Mouse (Mus musculus): ENCODE measurements at regions not wholly inside any gene's neighbourhood (a gene's known extent, or its start where the extent isn't known, plus 50 kb on each side); places are given as distances from the start of the nearest gene placed in this dataset.

DNA sequence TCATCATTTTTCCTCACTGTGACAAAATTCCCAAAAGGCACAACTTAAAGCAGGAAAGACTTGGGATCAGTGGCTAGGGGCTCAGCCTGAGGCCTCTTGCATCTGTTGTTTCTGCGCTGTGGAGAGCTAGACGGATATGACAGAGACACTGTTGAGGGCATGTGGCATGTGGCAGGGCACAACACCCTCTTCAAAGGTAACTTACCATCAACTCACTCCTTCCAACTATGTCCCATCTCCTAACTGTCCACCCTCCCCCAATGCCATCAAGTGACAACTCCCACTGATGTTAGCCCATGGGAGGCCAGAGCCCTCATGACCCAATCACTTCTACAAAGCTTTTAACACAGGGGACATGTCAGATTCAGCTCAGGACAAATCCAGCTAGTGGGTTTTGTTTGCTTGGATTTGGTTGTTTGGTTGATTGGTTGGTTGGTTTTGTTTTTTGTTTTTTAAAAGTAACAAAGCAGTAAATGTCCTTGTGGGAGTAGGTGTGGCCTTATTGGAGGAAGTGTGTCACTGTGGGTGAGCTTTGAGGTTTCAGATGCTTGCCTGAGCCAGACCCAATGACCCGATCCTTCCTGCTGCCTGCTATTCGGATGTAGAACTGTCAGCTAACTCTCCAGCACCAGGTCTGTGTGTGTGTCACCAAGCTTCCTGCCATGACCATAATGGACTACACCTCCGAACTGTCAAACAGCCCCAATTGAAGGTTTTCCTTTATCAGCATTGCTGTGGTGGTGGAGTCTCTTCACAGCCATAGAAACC, 53.2 kb upstream of the Lef1 start:
- no peak for DNase-seq (ENCODE audit: low spot score in 2 of 2)

DNA sequence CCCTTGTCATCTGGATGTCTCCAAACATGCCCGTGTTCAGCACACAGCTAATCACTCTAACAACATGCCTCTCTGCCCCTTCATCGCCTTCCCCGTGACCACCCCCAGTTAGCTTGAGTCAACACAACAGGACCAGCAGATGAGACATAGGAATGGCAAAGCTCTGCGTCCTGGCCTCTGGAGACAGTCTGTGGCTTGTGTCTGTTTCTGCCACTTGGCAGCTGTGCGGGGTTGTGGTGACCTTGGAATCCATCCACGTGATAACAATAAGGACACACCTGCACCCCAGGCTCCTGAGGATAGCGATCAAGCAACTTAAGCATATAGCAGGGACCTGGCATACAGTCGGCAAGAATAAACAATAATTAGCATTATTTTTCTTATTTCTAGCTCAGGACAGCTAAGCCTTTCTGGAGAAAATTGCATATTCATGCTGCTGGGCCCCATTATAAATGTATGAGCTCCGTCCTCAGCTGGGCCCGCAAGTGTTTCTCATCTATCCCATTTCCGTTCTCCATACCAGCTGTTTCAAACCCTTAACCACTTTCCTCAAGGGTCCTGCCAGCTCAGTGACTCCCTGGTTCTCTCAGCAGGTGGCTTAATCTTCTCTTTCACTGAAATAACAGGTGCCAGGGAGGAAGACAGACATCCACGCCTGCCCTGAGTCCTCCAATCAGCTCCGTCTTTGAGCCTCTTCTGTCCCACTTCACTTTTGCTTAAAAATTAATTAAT, 55.9 kb upstream of the Lef1 start:
- no peak for DNase-seq (ENCODE audit: low spot score in 2 of 2)

DNA sequence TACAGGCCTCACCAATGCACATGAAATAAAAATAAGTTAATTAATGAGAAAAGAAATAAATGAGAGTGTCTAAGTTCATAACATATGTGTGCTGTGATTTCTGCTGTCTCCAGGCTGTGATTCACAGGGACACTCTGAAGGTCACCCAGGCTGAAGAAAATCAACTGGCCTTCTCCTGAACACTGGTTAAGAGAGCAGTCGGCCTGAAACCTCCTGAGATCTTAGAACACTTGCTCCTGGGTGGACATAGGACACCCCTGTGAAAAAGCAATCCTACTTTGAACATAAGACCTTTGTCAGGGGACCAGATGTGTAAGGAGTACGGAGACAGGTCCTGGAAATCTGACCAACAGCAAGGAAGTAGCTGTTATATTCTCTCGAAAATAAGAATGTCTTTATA, 62.6 kb upstream of the Lef1 start:
- DNase-seq (ENCODE audit: low spot score in 2 of 2) = no peak

DNA sequence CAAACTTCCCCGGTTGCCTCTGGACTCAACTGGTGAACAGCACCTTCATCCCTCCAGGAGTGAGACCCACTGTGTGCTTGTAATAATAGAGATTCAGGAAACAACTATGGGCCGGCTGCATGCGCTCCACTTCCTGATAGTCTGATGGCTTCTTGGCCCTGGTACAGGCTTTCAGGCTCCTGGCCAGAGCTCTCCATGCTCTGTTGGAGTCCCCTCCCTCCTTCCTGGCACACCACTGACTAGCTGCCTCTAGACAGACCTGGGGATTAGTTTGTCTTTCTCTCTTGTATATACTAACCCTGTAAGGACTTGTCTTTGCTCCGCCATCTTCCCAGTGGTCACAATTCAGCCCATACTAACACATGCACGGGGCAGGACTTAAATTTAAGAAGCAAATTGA, 63.9 kb upstream of the Lef1 start:
- DNase-seq (ENCODE audit: low spot score in 2 of 2) = peak in 1 of 2 experiments; percentile 11

DNA sequence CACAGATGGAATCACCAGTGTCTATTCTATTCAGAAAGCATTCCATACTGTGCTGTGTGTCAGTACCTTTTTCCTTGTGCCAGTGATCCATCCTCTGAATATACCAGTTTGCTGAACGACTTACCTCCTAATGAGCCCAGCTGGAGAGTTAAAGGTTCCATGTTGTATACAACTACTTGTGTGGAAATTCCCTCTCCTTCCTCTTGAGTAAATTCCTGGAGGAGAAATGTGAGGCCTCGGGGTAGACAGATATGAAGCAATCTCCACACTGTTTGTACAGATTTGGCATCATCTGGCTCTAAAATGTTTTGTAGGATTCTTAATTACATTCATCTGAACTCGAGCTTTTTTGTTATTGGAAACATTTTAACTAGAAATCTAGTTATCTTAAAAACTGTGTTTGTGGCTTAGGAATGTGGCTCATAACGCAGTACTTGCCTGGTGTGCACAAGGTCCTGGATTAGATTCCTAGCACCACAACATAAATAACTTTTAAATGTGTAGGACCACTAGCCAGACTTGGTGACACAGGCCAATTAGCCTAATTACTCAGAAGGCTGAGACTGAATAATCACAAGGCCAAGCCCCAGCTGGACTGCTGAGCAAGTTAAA, 70.0 kb upstream of the Lef1 start:
- DNase-seq (ENCODE audit: low spot score in 2 of 2) = no peak

DNA sequence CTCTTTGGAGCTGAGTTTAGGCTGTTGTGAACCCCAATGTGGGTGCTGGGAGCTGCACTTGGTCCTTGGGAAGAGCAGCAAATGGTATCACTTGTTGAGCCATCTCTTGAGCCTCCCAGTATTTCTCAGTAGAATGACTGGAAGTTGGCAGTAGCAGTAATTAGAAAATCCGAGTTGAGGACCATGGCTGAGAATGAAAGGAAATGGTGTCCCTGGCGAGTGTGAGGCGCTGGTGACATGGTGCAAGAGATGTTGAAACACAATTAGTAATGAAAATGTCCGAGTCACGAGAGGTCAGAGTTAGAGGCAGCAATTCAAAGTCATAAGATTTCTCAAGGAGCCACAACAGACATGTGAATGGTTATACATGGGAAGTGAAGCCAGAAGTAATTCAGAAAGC, 73.2 kb upstream of the Lef1 start:
- no peak for DNase-seq (ENCODE audit: low spot score in 2 of 2)

DNA sequence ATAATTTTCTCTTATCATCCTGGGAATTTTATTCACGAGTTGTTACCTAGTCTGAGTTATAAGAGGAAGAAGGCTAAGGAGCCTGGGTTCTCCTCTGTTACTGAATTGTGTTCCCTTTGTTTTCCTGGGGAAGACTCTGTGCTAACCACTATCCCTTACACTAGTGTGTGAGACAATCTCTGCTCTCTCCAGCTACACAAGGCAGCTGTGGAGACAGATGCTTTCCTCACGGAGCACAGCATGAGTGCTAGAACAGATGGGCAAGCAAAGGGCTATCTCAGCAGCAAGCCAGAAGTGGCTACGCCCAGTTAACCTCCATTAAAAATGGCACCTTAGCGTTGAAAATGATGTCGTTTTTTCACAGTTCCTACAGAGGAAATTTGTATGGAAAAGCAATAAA, 75.5 kb upstream of the Lef1 start:
- no peak for DNase-seq (ENCODE audit: low spot score in 2 of 2)

DNA sequence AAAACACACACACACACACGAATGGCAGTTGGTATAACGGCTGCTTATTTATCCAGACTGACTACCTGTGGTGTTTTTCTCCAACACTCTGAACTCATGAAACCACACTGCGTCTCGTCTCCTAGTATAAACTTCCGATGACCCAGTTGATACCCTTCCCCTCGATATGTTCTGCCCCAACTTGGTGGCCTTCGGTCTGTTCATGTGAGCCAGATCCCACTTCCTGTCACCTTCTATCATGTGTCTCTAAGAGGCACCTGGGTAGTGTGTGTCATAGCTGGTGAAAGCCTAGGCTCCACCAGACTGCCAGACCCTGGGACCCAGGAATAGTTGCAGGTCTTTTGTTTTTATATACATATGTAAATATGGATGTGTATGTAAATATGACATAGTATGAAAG, 83.9 kb upstream of the Lef1 start:
- no peak for DNase-seq (ENCODE audit: low spot score in 2 of 2)

DNA sequence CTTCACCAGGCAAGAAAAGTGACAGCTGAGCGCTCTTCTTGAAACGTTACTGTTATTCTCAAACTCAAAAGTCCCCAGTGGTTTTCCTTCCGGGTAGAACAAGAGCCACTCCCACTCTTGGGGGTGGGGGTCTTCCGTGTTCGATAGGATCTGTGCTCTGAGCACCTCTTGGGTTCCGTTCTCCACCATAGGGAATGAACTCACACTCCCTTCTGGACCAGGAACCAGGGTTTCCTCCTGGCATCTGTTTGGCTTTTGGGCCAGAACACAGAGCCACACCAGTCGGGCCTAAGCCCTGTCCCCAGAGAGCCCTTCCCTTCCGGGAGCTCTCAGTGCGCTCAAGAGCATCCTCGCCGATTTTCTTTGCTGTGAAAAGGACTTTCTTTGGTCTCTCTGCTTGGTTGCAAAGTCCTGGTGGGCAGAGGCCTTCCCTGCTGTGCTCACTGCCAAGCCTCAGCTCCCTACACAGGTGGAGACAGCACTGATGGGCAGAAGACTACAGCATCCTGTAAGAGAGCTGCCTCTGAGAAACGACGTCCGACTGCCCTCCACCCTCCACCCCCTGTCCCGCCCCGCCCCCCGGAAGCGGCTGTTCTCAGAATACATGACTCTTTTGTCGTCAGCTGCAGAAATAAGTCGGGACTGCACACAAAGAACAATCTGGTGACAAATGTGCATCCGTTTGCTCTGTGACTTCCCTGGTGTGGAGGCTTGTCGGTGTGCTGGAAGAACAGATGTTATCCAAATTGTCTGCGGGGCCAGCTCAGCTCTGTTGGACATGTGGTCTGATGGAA, 90.9 kb upstream of the Lef1 start:
- DNase-seq (ENCODE audit: low spot score in 2 of 2) = no peak

DNA sequence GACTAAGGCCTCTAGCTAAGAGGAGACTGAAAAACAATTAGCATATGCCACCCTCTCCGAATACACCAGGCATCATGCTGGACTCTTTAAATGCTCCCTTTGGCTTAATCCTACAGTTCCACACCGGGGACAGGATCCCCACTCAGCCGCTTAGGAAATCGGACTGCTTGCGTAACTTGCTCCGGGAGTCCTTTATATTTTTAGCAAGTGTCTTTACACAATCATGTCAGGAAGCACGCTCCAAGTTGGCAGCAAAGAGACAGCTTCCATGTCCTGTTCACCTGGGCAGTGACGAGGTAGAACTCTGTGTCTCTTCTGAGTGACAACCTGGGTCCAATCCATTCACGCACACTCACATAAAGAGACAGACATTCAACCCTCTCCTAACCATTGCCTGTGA, 92.4 kb upstream of the Lef1 start:
- DNase-seq (ENCODE audit: low spot score in 2 of 2) = peak in 1 of 2 experiments; percentile 55

DNA sequence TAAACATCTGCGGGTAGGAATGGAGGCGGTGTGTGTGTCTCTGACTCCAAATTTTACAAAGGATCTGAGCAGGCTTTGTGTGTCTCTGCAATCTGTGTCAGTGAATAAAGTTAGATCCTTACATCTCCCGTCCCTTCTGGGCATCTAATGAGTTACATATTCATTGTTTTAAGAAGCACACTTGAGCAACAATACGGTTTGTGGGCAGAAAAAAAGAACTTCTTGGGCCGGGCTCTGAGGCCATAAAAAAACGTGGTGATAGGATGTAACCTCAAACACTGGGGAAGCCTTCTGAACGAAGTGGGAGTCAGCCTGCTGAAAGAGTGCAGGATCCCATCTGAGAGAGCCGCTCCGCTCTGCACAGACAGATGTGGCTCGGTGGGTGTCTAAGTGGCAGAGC, 94.2 kb upstream of the Lef1 start:
- no peak for DNase-seq (ENCODE audit: low spot score in 2 of 2)

DNA sequence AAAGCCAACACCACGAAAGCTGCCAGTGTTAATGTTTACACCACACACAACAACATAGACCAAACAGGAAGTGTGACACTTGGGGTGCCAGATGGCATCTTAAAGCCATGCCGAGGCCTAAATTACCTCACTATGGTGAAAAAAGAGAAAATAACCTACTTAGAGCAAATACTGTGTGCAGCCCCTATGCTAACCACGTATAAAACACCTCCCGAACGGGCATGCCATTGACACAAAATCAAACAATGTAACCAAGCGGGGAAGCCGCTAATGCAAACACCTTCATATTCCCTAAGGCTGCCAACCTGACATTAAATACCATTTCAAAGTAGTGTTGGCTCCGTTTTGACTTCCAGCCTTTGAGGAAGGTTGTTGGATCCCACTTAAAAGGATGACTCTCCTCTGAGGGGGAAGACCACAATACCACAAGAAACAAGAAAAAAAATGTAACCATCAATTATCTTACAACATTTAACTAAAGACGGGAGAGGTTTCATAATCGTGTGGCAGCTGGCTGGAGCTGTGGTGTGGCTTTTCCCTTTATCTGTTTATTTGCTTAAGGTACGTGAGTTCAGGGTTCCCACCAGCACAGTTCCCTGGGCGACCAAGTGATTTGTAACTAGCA, 96.1 kb upstream of the Lef1 start:
- no peak for DNase-seq (ENCODE audit: low spot score in 2 of 2)

DNA sequence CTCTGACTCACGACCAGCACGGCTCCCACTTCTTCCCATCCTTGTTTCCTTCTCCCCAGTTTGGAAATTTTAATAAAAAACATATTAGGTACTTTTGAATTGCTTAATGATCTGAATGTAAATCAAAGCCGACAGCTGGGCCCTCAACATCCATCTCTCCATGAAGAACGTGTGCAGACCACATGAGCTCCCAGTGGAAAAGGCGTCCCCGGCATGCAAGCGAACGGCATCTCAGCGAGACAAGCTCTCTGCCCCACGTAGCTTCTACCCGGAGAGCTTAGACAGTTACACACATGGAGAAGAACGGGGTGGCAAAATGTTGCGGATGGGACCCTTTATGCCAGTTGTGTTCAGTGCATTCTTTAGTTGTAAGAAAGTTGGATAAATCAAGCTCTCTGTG, 109.6 kb upstream of the Lef1 start:
- DNase-seq (ENCODE audit: low spot score in 2 of 2) = no peak

DNA sequence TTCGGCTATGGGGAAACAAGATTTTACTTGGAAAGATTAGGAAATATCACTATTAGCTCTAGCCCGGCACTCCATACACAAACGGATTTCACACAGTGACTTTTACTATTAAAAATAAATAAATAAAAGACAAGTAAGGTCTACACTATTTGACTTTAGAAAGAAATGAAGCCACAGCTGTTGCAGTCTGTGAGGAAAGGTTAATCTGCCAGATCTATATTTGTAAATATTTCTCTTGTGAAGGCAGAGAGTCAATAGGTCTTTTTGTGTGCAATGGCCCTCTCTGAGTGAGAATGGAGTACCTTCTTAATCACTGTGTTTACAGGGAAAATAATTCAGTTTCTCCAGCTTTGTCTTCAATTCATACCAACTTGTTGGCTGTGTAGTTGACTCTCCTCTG, 110.0 kb upstream of the Lef1 start:
- DNase-seq (ENCODE audit: low spot score in 2 of 2) = no peak

DNA sequence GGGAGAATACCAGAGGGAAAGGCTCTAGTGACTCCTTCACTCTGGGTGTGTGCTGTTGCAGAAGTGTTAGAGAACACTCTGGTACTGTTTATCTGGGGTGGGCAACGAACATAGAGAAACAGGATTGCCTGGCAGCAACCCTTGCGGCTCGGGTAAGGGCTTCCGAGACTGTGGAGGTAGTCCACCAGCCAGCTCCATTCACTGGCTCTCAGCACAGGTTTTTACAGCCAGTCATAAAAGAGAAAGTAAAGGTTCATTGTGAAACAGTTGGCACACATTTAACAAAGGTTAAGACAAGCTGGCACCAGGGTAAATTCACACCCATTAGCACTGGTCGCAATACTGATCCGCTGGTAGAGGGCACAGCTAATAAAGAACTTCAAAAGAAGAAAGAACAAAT, 110.5 kb upstream of the Lef1 start:
- no peak for DNase-seq (ENCODE audit: low spot score in 2 of 2)

DNA sequence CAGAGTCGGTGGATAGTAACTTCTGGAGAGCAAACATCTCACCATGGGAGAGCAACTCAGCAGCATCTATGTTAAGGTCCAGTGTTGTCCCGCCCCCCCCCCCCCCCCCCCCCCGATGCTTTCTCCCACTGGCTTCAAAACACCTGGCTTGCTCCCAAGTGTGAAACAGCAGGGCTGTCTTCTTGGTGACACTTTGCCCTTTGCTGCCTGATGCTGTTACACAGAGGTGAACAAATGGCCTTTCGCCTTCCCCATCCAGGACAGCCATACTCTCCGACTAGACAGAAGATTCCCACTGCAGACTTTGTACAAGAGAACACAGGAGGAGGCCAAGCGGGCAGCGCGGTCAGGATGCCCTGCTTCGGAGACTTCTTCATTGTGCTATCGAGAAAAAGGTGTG, 111.8 kb upstream of the Lef1 start:
- DNase-seq (ENCODE audit: low spot score in 2 of 2) = no peak

DNA sequence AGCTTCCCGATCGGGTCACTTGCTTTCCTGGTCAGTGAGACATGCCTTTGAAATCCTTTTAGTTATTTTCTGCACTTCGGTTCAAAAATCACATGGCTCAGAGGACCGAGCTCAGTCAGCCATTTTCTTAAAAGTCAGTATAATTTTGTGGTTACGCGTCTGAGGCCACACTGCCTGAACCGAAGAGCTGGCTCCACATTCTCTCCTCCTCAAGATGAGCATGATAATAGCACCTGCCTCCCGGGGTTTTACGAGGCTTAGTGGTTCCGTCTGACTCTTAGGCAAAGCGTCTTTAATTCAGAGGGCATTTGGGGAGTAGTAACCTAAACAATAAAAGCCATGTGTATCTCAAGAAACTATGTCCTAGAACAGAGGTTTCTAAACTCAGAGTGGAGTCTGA, 113.5 kb upstream of the Lef1 start:
- DNase-seq (ENCODE audit: low spot score in 2 of 2) = no peak

DNA sequence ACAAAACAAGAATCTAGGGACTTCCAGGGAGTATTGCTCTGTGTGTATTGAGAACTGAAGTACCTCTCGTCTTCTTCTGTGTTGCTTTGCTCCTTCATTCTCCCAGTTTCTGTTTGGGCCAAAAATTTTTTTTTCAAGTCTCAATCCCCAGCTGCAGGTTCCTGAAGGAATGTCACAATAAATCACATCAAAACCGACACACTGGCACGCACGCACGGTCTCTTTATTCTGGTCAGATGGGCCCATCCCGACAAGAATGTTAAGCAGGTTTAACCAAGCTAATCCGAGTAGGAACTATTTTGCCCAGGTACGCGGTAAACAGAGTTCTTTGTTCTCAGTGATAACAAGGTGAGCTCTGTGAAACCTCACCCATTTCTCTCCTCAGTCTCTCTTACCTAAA, 118.3 kb upstream of the Lef1 start:
- DNase-seq (ENCODE audit: low spot score in 2 of 2) = no peak

DNA sequence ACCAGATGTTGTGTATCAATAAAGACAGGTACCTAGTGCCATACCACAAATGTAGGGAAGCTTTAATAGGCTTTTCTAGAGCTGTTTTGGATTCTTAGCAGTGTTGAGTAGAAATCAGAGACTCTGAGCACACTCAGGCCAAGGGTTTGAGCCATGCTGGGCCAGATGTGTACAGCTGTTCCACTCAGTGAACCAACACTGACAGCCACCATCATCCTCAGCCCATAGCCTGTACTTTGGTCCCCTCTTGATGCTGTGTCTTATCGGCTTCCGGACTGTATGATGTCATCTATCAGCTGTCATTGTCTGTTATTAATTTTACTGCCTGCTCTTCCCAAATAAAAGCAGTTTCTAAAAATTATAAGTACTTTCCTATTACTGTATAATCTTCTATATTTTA, 123.6 kb upstream of the Lef1 start:
- no peak for DNase-seq (ENCODE audit: low spot score in 2 of 2)

DNA sequence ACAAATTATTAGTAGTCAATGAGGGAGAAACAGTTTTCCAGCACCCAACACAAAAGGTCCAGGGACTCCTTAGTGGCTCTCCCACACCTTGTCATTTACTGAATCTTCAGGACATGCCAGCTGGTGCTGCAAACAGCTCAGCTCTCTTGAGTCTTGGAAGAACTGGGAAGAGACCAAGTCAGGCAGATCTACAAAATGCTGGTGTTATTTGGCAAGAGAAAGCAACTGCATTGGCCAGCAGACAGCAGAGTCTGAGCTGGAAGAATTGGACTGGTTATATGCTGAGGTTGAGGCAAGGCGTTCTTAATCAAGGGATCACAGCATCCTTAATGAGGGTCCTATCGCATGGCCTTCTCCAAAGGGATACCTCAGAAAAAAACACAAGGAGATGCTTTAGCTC, 124.2 kb upstream of the Lef1 start:
- DNase-seq (ENCODE audit: low spot score in 2 of 2) = no peak

DNA sequence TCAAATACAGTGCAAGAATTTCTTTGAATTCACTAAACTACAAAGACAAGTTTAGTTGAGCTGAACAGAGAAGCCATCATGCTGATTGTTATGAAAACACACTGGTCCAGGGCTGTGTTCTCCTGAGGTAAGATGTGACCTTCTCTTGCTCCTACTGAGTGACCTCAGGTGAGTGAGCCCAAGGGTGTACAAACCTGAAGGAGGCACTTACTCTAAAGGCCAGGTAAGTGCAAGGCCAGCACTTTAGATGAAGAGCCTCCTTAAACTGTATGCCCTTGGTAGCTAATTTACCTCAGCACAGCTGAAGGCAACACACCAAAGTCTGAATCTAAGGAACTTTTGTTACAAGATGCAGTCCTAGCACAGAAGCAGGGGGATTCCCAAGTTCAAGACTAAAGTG, 128.7 kb upstream of the Lef1 start:
- DNase-seq (ENCODE audit: low spot score in 2 of 2) = no peak

Data from urinary bladder, postnatal 36 days (tissue).